Mouse (Mus musculus): ENCODE measurements around the gene Gli3.

DNA sequence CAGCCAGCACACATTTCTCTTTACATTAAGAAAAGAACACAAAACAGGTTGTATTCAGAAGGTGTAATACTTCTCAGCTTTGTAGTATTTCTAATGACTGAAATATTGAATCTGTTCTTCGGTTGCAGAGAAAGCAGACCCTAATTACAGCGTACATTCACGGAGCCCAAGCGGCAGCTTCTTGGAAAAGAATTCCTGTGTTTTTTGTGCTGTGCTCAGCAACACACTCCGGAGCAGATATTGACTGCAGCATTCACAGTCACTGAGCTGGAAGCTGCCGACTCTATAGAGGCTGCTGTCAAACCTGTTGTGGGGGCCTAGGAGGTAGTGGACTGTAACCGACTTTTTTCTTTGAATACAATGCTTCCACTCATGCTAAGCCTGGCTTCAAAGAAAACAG lies 158.0 kb downstream of the Gli3 start:
- TF ChIP-seq CTCF (IDR thresholded peaks at IDR 0.05; ENCODE audit: low read depth) (no peak), EP300 (IDR thresholded peaks at IDR 0.05; ENCODE audit: low read depth) (no peak)
